Mouse (Mus musculus): ENCODE data around the gene Yy1.
A peak's percentile ranks its signal among the peaks of the same experiment; 100 is the strongest.

Gene Yy1

GRCm38 (mm10) chr12:108865007-108865494 lies 72.3 kb downstream of the Yy1 start:
- DNase-seq (ENCODE audit: low spot score), result no peak

DNA sequence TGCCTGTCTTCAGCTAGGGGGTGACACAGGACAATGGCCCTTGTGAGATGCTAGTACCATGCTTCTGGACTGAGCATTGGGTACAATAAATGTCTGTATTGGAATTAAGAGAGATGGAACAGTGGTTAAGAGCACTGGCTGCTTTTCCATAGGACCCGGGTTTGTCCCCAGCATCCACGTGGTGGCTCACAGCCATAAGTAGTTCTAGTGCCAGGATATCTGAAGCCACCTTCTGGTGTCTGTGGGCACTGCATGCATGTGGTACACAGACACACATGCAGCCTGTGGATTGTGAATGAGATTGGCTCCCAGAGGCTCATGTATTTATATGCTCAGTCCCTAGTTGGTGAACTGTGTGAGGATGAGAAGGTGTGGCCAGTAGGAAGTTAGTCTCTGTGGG lies 76.8 kb downstream of the Yy1 start:
- peak; percentile 9 for DNase-seq (ENCODE audit: low spot score)
